Mouse (Mus musculus): ENCODE measurements around the gene Lpin3.

Gene Lpin3

GRCm38 (mm10) chr2:160933890-160934289 is 53.4 kb downstream of the Lpin3 start:
- DNase-seq (ENCODE audit: low spot score in 2 of 2): no peak

GRCm38 (mm10) chr2:160934451-160934850 is 54.0 kb downstream of the Lpin3 start:
- no peak for DNase-seq (ENCODE audit: low spot score in 2 of 2)

- DNase-seq (ENCODE audit: low spot score in 2 of 2): no peak
Observed at GRCm38 (mm10) chr2:160940930-160941709, 60.6 kb downstream of the Lpin3 start.

GRCm38 (mm10) chr2:160942443-160942842 is 62.0 kb downstream of the Lpin3 start:
- no peak for DNase-seq (ENCODE audit: low spot score in 2 of 2)

GRCm38 (mm10) chr2:160951595-160951994 is 71.1 kb downstream of the Lpin3 start:
- no peak for DNase-seq (ENCODE audit: low spot score in 2 of 2)

GRCm38 (mm10) chr2:160953131-160953873 is 72.8 kb downstream of the Lpin3 start:
- no peak for DNase-seq (ENCODE audit: low spot score in 2 of 2)

GRCm38 (mm10) chr2:160954541-160954940 is 74.1 kb downstream of the Lpin3 start:
- DNase-seq (ENCODE audit: low spot score in 2 of 2): no peak

- no peak for DNase-seq (ENCODE audit: low spot score in 2 of 2)
Observed at GRCm38 (mm10) chr2:160955331-160955730, 74.9 kb downstream of the Lpin3 start.

All from spleen, postnatal 36 days (tissue).